Mouse (Mus musculus) midbrain, embryonic 14.5 days (tissue): ENCODE data around the gene Cyp1a1. TPM values are rescaled to one million over a fixed set of nuclear protein-coding genes. Genes with fewer than 3 reads are reported as not detected.
"Not testable (repeated sequence)": the region's sequence is repeated elsewhere in the genome, so short reads cannot be mapped to it uniquely, and the experiment has no call there.

Source experiments
- ATAC-seq: fragments of 200-750 bp; cut with Nextera tagmentation; 2 replicates; pipeline ENCODE4 v1.8.0; 2017; ENCODE audit warnings: moderate number of reproducible peaks, moderate library complexity; ENCODE audit not compliant: low FRiP score, low TSS enrichment
- DNase-seq: peaks from one replicate; pipeline ENCODE4 v3.0.0-alpha.2; 2015
- H3K27ac ChIP-seq: fragments of 300-500 bp; sonication (generic); replicated peaks from 2 replicates; pipeline ENCODE4 v1.5.1; 2014; ENCODE audit warnings: mild to moderate bottlenecking, low read depth, low read length, moderate library complexity
- H3K27me3 ChIP-seq: fragments of 300-500 bp; sonication (generic); 2 replicates; pipeline ENCODE4 v1.6.1; 2014; ENCODE audit warnings: low read length, control low read depth, mixed read lengths; ENCODE audit not compliant: control insufficient read depth, insufficient read depth
- H3K36me3 ChIP-seq: fragments of 300-500 bp; sonication (generic); 2 replicates; pipeline ENCODE4 v1.6.1; 2014; ENCODE audit warnings: low read length, control low read depth; ENCODE audit not compliant: control insufficient read depth, insufficient read depth
- H3K4me1 ChIP-seq: fragments of 300-500 bp; sonication (generic); 2 replicates; pipeline ENCODE4 v1.6.1; 2014; ENCODE audit warnings: mild to moderate bottlenecking, antibody characterized with exemption, low read length, control low read depth; ENCODE audit not compliant: control insufficient read depth, insufficient read depth
- H3K4me2 ChIP-seq: fragments of 300-500 bp; sonication (generic); 2 replicates; pipeline ENCODE4 v1.6.1; 2014; ENCODE audit warnings: mild to moderate bottlenecking, low read length, moderate library complexity
- H3K4me3 ChIP-seq: fragments of 300-500 bp; sonication (generic); replicated peaks from 2 replicates; pipeline ENCODE4 v1.5.1; 2014; ENCODE audit warnings: low read depth, low read length
- H3K9ac ChIP-seq: fragments of 300-500 bp; sonication (generic); replicated peaks from 2 replicates; pipeline ENCODE4 v1.6.1; 2014; ENCODE audit warnings: mild to moderate bottlenecking, low read length, moderate library complexity
- H3K9me3 ChIP-seq: fragments of 300-500 bp; sonication (generic); 2 replicates; pipeline ENCODE4 v1.6.1; 2016; ENCODE audit warnings: low read length, control low read depth, mixed read lengths; ENCODE audit not compliant: control insufficient read depth
- WGBS: fragments of 180-500 bp; shearing (Covaris S2); extraction: QIAGEN DNeasy Blood & Tissue Kit; methylation state at CpG from one replicate; pipeline ENCODE4 v1.1.7; 2014; 5-methylcytosine and 5-hydroxymethylcytosine counted together
- polyA plus RNA-seq: library from polyadenylated mRNA; unstranded; fragments of >200 nt; fragmentation: Nextera tagmentation; extraction: Ambion mirVana; gene quantifications from 2 replicates; pipeline ENCODE4 v1.2.1, GENCODE M21; 2014

Cyp1a1 gene
- polyA plus RNA-seq, 1 experiment from 2014 or later = 0.08 TPM

- Histone ChIP-seq H3K9ac (no peak overlapping the region), H3K4me3 (no peak overlapping the region), H3K4me1 (peaks cover 8% of the 10 kb centered on the region; the same call in 1 of the 2 replicates), H3K9me3 (no peaks in the 10 kb centered on the region), H3K27ac (no peak overlapping the region), H3K27me3 (peaks cover 17% of the 10 kb centered on the region), H3K4me2 (no peak overlapping the region), H3K36me3 (no peaks in the 10 kb centered on the region)
- peak; percentile 62 for DNase-seq
- ATAC-seq = no peak
- 72% methylated on average over 1 of the region's 1 CpGs for WGBS
Measured at GRCm38 (mm10) chr9:57698466-57699150, 10.9 kb downstream of the Cyp1a1 start.

GRCm38 (mm10) chr9:57706496-57706895 is 18.8 kb downstream of the Cyp1a1 start:
- Histone ChIP-seq H3K4me2 (no peak overlapping the region), H3K36me3 (no peaks in the 10 kb centered on the region), H3K9ac (no peak overlapping the region), H3K27ac (no peak overlapping the region), H3K4me1 (peaks cover 10% of the 10 kb centered on the region), H3K9me3 (no peaks in the 10 kb centered on the region), H3K4me3 (no peak overlapping the region), H3K27me3 (no peaks in the 10 kb centered on the region)
- DNase-seq (no peak), ATAC-seq (no peak)
- WGBS = 89% methylated on average over 3 of the region's 3 CpGs

GRCm38 (mm10) chr9:57708068-57708719 is 20.5 kb downstream of the Cyp1a1 start, which contains the start of gene Edc3:
Edc3 (plus strand) TSS chr9:57708540.
- peak; percentile 94 for DNase-seq
- Histone ChIP-seq H3K9ac (peak within 1 kb of the TSS; percentile 90), H3K4me3 (peak within 1 kb of the TSS; percentile 82), H3K27me3 (no peaks in the 10 kb centered on the region), H3K9me3 (no peaks in the 10 kb centered on the region), H3K4me2 (peak within 1 kb of the TSS; percentile 84), H3K4me1 (peaks cover 10% of the 10 kb centered on the region), H3K27ac (peak within 1 kb of the TSS; percentile 75), H3K36me3 (peaks cover 8% of the 10 kb centered on the region)
- peak; percentile 91 for ATAC-seq
- WGBS = under 1% methylated on average over 23 of the region's 23 CpGs

- peaks cover 12% of the 10 kb centered on the region for H3K36me3 ChIP-seq
- H3K4me2 ChIP-seq = peak overlapping the region; percentile 84
- H3K27me3 ChIP-seq = no peaks in the 10 kb centered on the region
- peak; percentile 50; the same call in 1 of the 2 replicates for ATAC-seq
- 4% methylated on average over 38 of the region's 39 CpGs for WGBS
- H3K27ac ChIP-seq = peak overlapping the region; percentile 75
- H3K9me3 ChIP-seq = no peaks in the 10 kb centered on the region
- peak overlapping the region; percentile 90 for H3K9ac ChIP-seq
- peak overlapping the region; percentile 82 for H3K4me3 ChIP-seq
- peaks cover 10% of the 10 kb centered on the region for H3K4me1 ChIP-seq
- DNase-seq = peak; percentile 78
Measured at GRCm38 (mm10) chr9:57708720-57709274, 21.1 kb downstream of the Cyp1a1 start.

GRCm38 (mm10) chr9:57710214-57710613 is 22.5 kb downstream of the Cyp1a1 start:
- H3K36me3 ChIP-seq = peaks cover 26% of the 10 kb centered on the region
- ATAC-seq, DNase-seq, H3K9me3 ChIP-seq, H3K27ac ChIP-seq, H3K4me3 ChIP-seq, H3K27me3 ChIP-seq, H3K9ac ChIP-seq, H3K4me2 ChIP-seq: not testable (repeated sequence)
- 91% methylated on average over 4 of the region's 5 CpGs for WGBS
- peaks cover 10% of the 10 kb centered on the region for H3K4me1 ChIP-seq

- H3K9me3 ChIP-seq = no peaks in the 10 kb centered on the region
- H3K4me2 ChIP-seq = no peak overlapping the region
- H3K4me3 ChIP-seq = no peak overlapping the region
- H3K4me1 ChIP-seq = peaks cover 10% of the 10 kb centered on the region
- ATAC-seq (no peak), DNase-seq (no peak)
- 77% methylated on average over 2 of the region's 2 CpGs for WGBS
- no peak overlapping the region for H3K27ac ChIP-seq
- no peaks in the 10 kb centered on the region for H3K27me3 ChIP-seq
- no peak overlapping the region for H3K9ac ChIP-seq
- peaks cover 46% of the 10 kb centered on the region for H3K36me3 ChIP-seq
Measured at GRCm38 (mm10) chr9:57712194-57712593, 24.5 kb downstream of the Cyp1a1 start.

- 91% methylated on average over 7 of the region's 7 CpGs for WGBS
- Histone ChIP-seq H3K27ac (no peak overlapping the region), H3K27me3 (no peaks in the 10 kb centered on the region), H3K4me1 (no peaks in the 10 kb centered on the region), H3K4me3 (no peak overlapping the region), H3K9me3 (no peaks in the 10 kb centered on the region), H3K9ac (no peak overlapping the region), H3K4me2 (no peak overlapping the region), H3K36me3 (peaks cover 74% of the 10 kb centered on the region)
- DNase-seq = no peak
- ATAC-seq = no peak
Measured at GRCm38 (mm10) chr9:57718408-57718807, 30.7 kb downstream of the Cyp1a1 start.

- WGBS = 93% methylated on average over 3 of the region's 3 CpGs
- no peak for ATAC-seq
- Histone ChIP-seq H3K4me3 (no peak overlapping the region), H3K9ac (no peak overlapping the region), H3K27me3 (no peaks in the 10 kb centered on the region), H3K4me1 (no peaks in the 10 kb centered on the region), H3K36me3 (peaks cover 54% of the 10 kb centered on the region), H3K27ac (no peak overlapping the region), H3K4me2 (no peak overlapping the region), H3K9me3 (no peaks in the 10 kb centered on the region)
- no peak for DNase-seq
Measured at GRCm38 (mm10) chr9:57720736-57721135, 33.0 kb downstream of the Cyp1a1 start.
